Mouse (Mus musculus): Measurements from ENCODE around the gene Tbl2. TPM values are rescaled to one million over a fixed set of nuclear protein-coding genes. Genes with fewer than 3 reads are reported as not detected.

Tbl2 gene
- polyA plus RNA-seq, 1 experiment from 2014 or later, result 23.6 TPM

GRCm38 (mm10) chr5:135178996-135179395 lies 29.5 kb downstream of the Tbl2 start:
- Histone ChIP-seq H3K9me3 (no peaks in the 10 kb centered on the region), H3K4me3 (no peak overlapping the region), H3K9ac (no peak overlapping the region), H3K4me2 (replicated peaks) (no peak overlapping the region), H3K27me3 (replicated peaks) (no peaks in the 10 kb centered on the region), H3K27ac (no peak overlapping the region), H3K4me1 (no peaks in the 10 kb centered on the region), H3K36me3 (peaks cover 72% of the 10 kb centered on the region)
- ATAC-seq (ENCODE audit: low FRiP score, low read depth), result no peak
- WGBS, result 89% methylated on average over 4 of the region's 4 CpGs

GRCm38 (mm10) chr5:135179616-135180015 lies 30.2 kb downstream of the Tbl2 start:
- H3K4me1 ChIP-seq, result no peaks in the 10 kb centered on the region
- H3K9ac ChIP-seq, result no peak overlapping the region
- H3K4me3 ChIP-seq, result no peak overlapping the region
- no peak overlapping the region for H3K27ac ChIP-seq
- H3K9me3 ChIP-seq, result no peaks in the 10 kb centered on the region
- WGBS, result 95% methylated on average over 7 of the region's 7 CpGs
- H3K4me2 ChIP-seq (replicated peaks), result no peak overlapping the region
- H3K36me3 ChIP-seq, result peaks cover 67% of the 10 kb centered on the region
- no peaks in the 10 kb centered on the region for H3K27me3 ChIP-seq (replicated peaks)
- ATAC-seq (ENCODE audit: low FRiP score, low read depth), result no peak

- no peak for ATAC-seq (ENCODE audit: low FRiP score, low read depth)
- H3K9ac ChIP-seq, result no peak overlapping the region
- no peak overlapping the region for H3K4me2 ChIP-seq (replicated peaks)
- H3K27ac ChIP-seq, result no peak overlapping the region
- H3K36me3 ChIP-seq, result peaks cover 58% of the 10 kb centered on the region
- H3K4me3 ChIP-seq, result no peak overlapping the region
- WGBS, result 92% methylated on average over 14 of the region's 14 CpGs
- H3K4me1 ChIP-seq, result no peaks in the 10 kb centered on the region
- H3K9me3 ChIP-seq, result no peaks in the 10 kb centered on the region
- H3K27me3 ChIP-seq (replicated peaks), result no peaks in the 10 kb centered on the region
These were observed 31.3 kb downstream of the Tbl2 start for GRCm38 (mm10) chr5:135180796-135181195.

GRCm38 (mm10) chr5:135181776-135182175 lies 32.3 kb downstream of the Tbl2 start:
- H3K36me3 ChIP-seq, result peaks cover 54% of the 10 kb centered on the region
- H3K4me2 ChIP-seq (replicated peaks), result no peak overlapping the region
- no peak overlapping the region for H3K27ac ChIP-seq
- 71% methylated on average over 6 of the region's 6 CpGs for WGBS
- H3K9ac ChIP-seq, result no peak overlapping the region
- no peak overlapping the region for H3K4me3 ChIP-seq
- H3K27me3 ChIP-seq (replicated peaks), result no peaks in the 10 kb centered on the region
- H3K4me1 ChIP-seq, result no peaks in the 10 kb centered on the region
- no peak for ATAC-seq (ENCODE audit: low FRiP score, low read depth)
- no peaks in the 10 kb centered on the region for H3K9me3 ChIP-seq

GRCm38 (mm10) chr5:135183131-135183861 lies 33.8 kb downstream of the Tbl2 start:
- WGBS, result 68% methylated on average over 8 of the region's 8 CpGs
- no peak overlapping the region for H3K4me2 ChIP-seq (replicated peaks)
- peaks cover 39% of the 10 kb centered on the region for H3K36me3 ChIP-seq
- no peak for ATAC-seq (ENCODE audit: low FRiP score, low read depth)
- no peak overlapping the region for H3K4me3 ChIP-seq
- H3K27me3 ChIP-seq (replicated peaks), result no peaks in the 10 kb centered on the region
- H3K9me3 ChIP-seq, result no peaks in the 10 kb centered on the region
- no peak overlapping the region for H3K27ac ChIP-seq
- H3K9ac ChIP-seq, result no peak overlapping the region
- no peaks in the 10 kb centered on the region for H3K4me1 ChIP-seq

- no peak for ATAC-seq (ENCODE audit: low FRiP score, low read depth)
- Histone ChIP-seq H3K36me3 (peaks cover 32% of the 10 kb centered on the region), H3K9me3 (no peaks in the 10 kb centered on the region), H3K27ac (no peak overlapping the region), H3K27me3 (replicated peaks) (no peaks in the 10 kb centered on the region), H3K4me1 (peaks cover 16% of the 10 kb centered on the region), H3K9ac (no peak overlapping the region), H3K4me3 (no peak overlapping the region), H3K4me2 (replicated peaks) (no peak overlapping the region)
- 95% methylated on average over 3 of the region's 3 CpGs for WGBS
These were observed 35.6 kb downstream of the Tbl2 start for GRCm38 (mm10) chr5:135185016-135185415.

GRCm38 (mm10) chr5:135185596-135185995 lies 36.1 kb downstream of the Tbl2 start:
- Histone ChIP-seq H3K9me3 (no peaks in the 10 kb centered on the region), H3K27ac (no peak overlapping the region), H3K4me2 (replicated peaks) (no peak overlapping the region), H3K9ac (no peak overlapping the region), H3K4me3 (no peak overlapping the region), H3K27me3 (replicated peaks) (no peaks in the 10 kb centered on the region), H3K4me1 (peaks cover 18% of the 10 kb centered on the region), H3K36me3 (peaks cover 26% of the 10 kb centered on the region)
- 34% methylated on average over 3 of the region's 3 CpGs for WGBS
- no peak for ATAC-seq (ENCODE audit: low FRiP score, low read depth)

GRCm38 (mm10) chr5:135186231-135186620 lies 36.8 kb downstream of the Tbl2 start:
- WGBS, result 24% methylated on average over 10 of the region's 10 CpGs
- Histone ChIP-seq H3K4me3 (peak overlapping the region; percentile 97), H3K36me3 (peaks cover 20% of the 10 kb centered on the region), H3K4me2 (replicated peaks) (peak overlapping the region; percentile 70), H3K27me3 (replicated peaks) (no peaks in the 10 kb centered on the region), H3K4me1 (peaks cover 18% of the 10 kb centered on the region), H3K27ac (peak overlapping the region; percentile 87), H3K9ac (peak overlapping the region; percentile 97), H3K9me3 (no peaks in the 10 kb centered on the region)
- 0 out of 2 replicates have a peak, but pooled peaks have one; percentile 3 for ATAC-seq (ENCODE audit: low FRiP score, low read depth)

- Histone ChIP-seq H3K27me3 (replicated peaks) (no peaks in the 10 kb centered on the region), H3K4me1 (peaks cover 18% of the 10 kb centered on the region), H3K4me3 (peak within 1 kb of the TSS; percentile 97), H3K36me3 (peaks cover 16% of the 10 kb centered on the region), H3K9me3 (no peaks in the 10 kb centered on the region), H3K27ac (peak within 1 kb of the TSS; percentile 95), H3K9ac (peak within 1 kb of the TSS; percentile 97), H3K4me2 (replicated peaks) (peak within 1 kb of the TSS; percentile 70)
- under 1% methylated on average over 57 of the region's 57 CpGs for WGBS
- ATAC-seq (ENCODE audit: low FRiP score, low read depth), result peak; percentile 96
These were observed 37.3 kb downstream of the Tbl2 start, which contains the start of gene Baz1b for GRCm38 (mm10) chr5:135186621-135187348. Gene Baz1b (plus strand): TSS chr5:135187264.

- peak overlapping the region; percentile 70 for H3K4me2 ChIP-seq (replicated peaks)
- H3K9me3 ChIP-seq, result no peaks in the 10 kb centered on the region
- H3K4me3 ChIP-seq, result peak overlapping the region; percentile 97
- peaks cover 8% of the 10 kb centered on the region for H3K36me3 ChIP-seq
- H3K4me1 ChIP-seq, result peaks cover 19% of the 10 kb centered on the region
- H3K27me3 ChIP-seq (replicated peaks), result no peaks in the 10 kb centered on the region
- WGBS, result under 1% methylated on average over 101 of the region's 102 CpGs
- peak; percentile 72 for ATAC-seq (ENCODE audit: low FRiP score, low read depth)
- H3K9ac ChIP-seq, result peak overlapping the region; percentile 97
- peak overlapping the region; percentile 95 for H3K27ac ChIP-seq
These were observed 38.1 kb downstream of the Tbl2 start for GRCm38 (mm10) chr5:135187349-135188213.

- no peaks in the 10 kb centered on the region for H3K27me3 ChIP-seq (replicated peaks)
- peak overlapping the region; percentile 97 for H3K4me3 ChIP-seq
- no peaks in the 10 kb centered on the region for H3K9me3 ChIP-seq
- 2% methylated on average over 8 of the region's 8 CpGs for WGBS
- H3K9ac ChIP-seq, result peak overlapping the region; percentile 97
- H3K36me3 ChIP-seq, result peaks cover 8% of the 10 kb centered on the region
- ATAC-seq (ENCODE audit: low FRiP score, low read depth), result no peak
- H3K27ac ChIP-seq, result no peak overlapping the region
- H3K4me2 ChIP-seq (replicated peaks), result peak overlapping the region; percentile 70
- peaks cover 21% of the 10 kb centered on the region for H3K4me1 ChIP-seq
These were observed 38.7 kb downstream of the Tbl2 start for GRCm38 (mm10) chr5:135188214-135188554.

Data from neural tube, embryonic 12.5 days (tissue).